Mouse (Mus musculus): Measurements from ENCODE around the gene Psma3. TPM values are rescaled to one million over a fixed set of nuclear protein-coding genes. Genes with fewer than 3 reads are reported as not detected.

Gene Psma3
- 7.6 and 9.1 TPM in 2 replicates for polyA plus RNA-seq (2012; rRNA removed)

GRCm38 (mm10) chr12:70974441-70975266 is at the start of gene Psma3:
Gene Psma3, plus strand, starts transcription at chr12:70974621.

GRCm38 (mm10) chr12:70937571-70938384 is 36.6 kb upstream of the Psma3 start, which contains the start of gene Actr10:
Gene Actr10, plus strand, starts transcription at chr12:70937857.

GRCm38 (mm10) chr12:71015363-71016210 is 41.2 kb downstream of the Psma3 start, which contains the start of gene Arid4a:
Gene Arid4a, plus strand, starts transcription at chr12:71015990.

Other genes starting within 250 kb of the Psma3 start
- gene Frmd6, start 149.1 kb upstream of the Psma3 start, polyA plus RNA-seq (2012; rRNA removed), result 9.9 and 10.4 TPM in 2 replicates
- 9.4 and 10.6 TPM in 2 replicates for gene Actr10, start 36.8 kb upstream of the Psma3 start, polyA plus RNA-seq (2012; rRNA removed)
- 2.5 and 2.7 TPM in 2 replicates for gene Arid4a, start 41.4 kb downstream of the Psma3 start, polyA plus RNA-seq (2012; rRNA removed)
- gene Tomm20l, start 136.8 kb downstream of the Psma3 start, polyA plus RNA-seq (2012; rRNA removed), result not detected in 2 replicates
- gene Timm9, start 162.1 kb downstream of the Psma3 start, polyA plus RNA-seq (2012; rRNA removed), result 6.0 and 7.7 TPM in 2 replicates
- gene 2700049A03Rik, start 162.2 kb downstream of the Psma3 start, polyA plus RNA-seq (2012; rRNA removed), result 1.3 and 1.5 TPM in 2 replicates